Mouse (Mus musculus): ENCODE measurements around the gene Grasp.

DNA sequence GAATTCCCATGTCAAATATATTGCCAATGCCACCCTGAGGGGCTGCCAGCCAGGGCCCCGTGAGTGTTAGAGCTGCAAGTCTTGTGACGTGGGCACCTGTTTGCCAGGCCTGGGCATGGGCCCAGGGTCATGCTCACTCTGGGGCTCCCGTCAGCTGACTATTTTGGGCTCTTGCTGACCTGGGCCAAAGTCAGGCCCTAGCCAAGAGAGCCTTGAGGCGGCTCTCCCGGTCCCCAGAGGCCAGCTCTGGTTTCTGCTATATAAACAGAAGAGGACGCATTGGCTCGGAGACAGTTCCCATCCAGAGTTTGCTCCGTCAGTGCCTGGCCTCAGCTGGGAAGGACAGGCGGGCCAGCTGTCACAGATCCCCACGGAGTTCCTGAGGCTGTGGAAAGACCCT, 36.4 kb downstream of the Grasp start:
- no peak for TF ChIP-seq HCFC1 (IDR thresholded peaks at IDR 0.05; ENCODE audit: low read depth, low read length)
- no peak for TF ChIP-seq EP300 (IDR thresholded peaks at IDR 0.05; ENCODE audit: low read depth in 1 of 2, low read length in 2 of 2)
- TF ChIP-seq ELF1 (IDR thresholded peaks at IDR 0.05; ENCODE audit: low read depth, low read length) = no peak
- no peak for TF ChIP-seq POLR2A (IDR thresholded peaks at IDR 0.05; ENCODE audit: control insufficient read depth in 1 of 2, insufficient read depth in 1 of 2, low read depth in 1 of 2, low read length in 2 of 2, poor library complexity in 1 of 2)
- TF ChIP-seq JUND (IDR thresholded peaks at IDR 0.05; ENCODE audit: low read depth, low read length) = no peak
